Mouse (Mus musculus) olfactory bulb, adult 2 months (tissue): ENCODE measurements around the gene Usp47.

Experiments used
- CTCF ChIP-seq: fragments of 200-500 bp; IDR thresholded peaks from 2 replicates; pipeline ENCODE4 v1.5.1; 2012; ENCODE audit warnings: low read depth, mild to moderate bottlenecking, low read length, moderate library complexity; ENCODE audit not compliant: insufficient read depth
- POLR2A ChIP-seq: fragments of 200-500 bp; IDR thresholded peaks from 2 replicates; pipeline ENCODE4 v1.6.1; 2012; ENCODE audit warnings: mild to moderate bottlenecking, low read depth, low read length, moderate library complexity; ENCODE audit not compliant: insufficient read depth

DNA sequence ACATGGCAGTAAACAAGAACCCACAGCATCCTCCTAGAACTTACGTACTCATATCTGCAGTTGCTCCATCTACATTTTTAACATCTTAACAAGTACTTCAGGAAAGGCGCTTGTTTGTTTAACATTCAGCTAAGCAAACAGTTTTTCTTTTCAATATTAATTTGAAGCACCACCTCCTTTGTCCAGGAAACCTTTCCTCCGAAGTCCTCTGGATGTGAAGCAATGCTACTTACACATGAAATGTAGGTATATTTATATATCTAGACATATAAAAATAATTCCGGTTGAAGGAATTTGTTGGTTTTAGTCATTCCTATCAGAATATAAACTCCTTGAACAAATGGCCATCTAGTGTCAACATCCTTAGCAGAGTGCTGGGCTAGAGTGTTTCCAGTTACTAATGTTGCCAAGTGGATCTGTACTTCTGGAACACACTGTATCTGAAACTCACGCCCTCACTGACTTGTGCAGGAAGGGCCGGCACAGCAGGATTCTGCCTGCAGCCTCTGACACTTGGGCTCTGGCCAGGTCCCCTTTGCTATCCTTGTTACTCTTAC lies 10.6 kb upstream of the Usp47 start:
- TF ChIP-seq CTCF (no peak), POLR2A (no peak)
